Mouse (Mus musculus): Measurements from ENCODE around the gene Aunip. TPM values are rescaled to one million over a fixed set of nuclear protein-coding genes. Genes with fewer than 3 reads are reported as not detected.
"Not testable (repeated sequence)": the region's sequence is repeated elsewhere in the genome, so short reads cannot be mapped to it uniquely, and the experiment has no call there.

Aunip gene
- polyA plus RNA-seq, 1 experiment = not detected

DNA sequence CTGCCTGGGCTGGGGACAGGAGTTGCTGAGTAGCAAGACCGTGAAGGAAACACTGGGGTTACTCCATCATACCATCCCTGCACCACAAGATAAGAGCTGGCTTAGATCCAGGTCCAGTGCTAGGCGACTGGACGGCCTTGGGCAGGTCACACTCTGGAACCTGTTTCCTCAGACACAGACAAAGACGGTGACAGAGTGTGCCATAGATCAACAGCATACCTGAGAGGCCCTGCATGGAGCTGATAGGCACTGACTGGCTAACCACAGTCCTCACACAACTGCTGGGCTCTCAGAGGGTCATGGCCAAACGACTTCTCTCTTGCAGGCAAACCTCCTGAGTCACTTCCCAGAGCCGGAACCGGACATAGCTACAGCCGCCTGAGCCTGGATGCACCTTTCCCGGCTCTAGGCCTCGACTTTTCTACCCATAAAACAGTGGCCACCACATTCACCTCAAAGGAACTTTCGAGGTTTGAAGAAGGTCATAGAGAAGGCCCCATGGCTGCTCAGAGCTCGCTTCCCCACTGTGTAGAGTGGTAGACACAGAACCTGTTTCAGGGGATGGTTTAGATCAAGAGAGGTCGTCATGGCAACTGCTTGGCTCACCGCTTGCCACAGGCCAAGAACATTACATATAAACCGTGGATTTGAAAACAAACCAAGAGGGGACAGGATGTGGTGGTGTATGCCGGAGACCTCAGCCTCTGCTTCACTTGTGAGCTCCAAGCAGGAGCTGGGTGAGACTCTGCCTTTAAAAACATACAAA lies 15.8 kb upstream of the Aunip start:
- Histone ChIP-seq H3K4me1 (ENCODE audit: control insufficient read depth, insufficient read depth, low read length) (peaks cover 36% of the 10 kb centered on the region), H3K4me3 (ENCODE audit: insufficient read depth, low read depth, low read length) (no peak overlapping the region), H3K27ac (ENCODE audit: insufficient read depth, low read depth, low read length) (0 out of 2 replicates have a peak overlapping the region, but pooled peaks have one; percentile 2)
- TF ChIP-seq POLR2A (IDR thresholded peaks at IDR 0.05; ENCODE audit: insufficient read depth, low read depth, low read length) (no peak), CTCF (IDR thresholded peaks at IDR 0.05; ENCODE audit: insufficient read depth, low read depth, low read length) (no peak)
- WGBS = 71% methylated on average over 16 of the region's 16 CpGs

DNA sequence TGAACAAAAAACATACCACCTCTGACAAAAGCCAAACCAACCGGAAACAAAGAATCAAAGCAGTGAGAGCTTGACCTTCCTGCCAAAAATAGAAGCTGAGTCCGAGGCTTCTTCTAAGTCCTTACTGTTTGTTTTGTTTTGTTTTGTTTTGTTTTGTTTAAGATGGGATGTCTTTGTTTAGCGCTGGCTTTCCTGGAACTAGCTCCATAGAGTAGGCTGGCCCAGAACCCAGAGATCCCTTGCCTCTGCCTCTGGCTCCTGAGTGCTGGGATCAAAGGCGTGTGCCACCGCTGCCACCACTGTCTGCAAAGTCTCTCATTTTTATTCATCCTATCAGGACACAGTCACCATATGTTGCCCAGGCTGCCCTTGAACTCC lies 15.3 kb upstream of the Aunip start:
- peaks cover 38% of the 10 kb centered on the region for H3K4me1 ChIP-seq (ENCODE audit: control insufficient read depth, insufficient read depth, low read length)

DNA sequence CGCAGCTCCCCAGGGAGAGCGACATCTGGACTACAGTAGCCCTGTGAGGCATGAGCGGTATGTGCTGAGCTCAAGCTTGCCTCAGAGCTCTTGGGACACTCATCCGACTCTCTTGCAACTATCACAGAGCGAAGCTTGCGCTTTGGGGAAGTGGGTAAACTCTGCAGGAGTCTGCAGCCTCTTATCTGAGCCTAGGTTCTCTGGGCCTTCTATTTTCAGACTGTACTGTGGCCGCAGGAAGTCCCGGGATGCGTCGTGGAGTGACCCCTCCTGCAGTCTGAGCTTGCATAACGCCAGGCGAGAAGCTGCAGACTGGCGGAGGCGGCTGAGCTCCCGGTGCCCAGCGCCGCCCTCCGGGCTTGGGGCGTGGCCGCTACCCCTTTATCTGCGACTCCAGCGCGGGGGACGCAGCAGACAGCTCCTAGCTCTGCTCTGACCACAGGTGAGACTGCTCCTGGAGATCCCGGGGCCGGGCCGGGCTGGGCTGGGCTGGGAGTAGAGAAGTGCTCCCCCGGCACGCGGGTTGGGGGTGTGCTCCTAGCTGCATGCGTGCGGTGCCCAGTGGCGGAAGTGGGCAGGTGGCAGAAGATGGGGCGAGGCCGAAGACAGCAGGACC lies 14.1 kb upstream of the Aunip start, which contains the start of gene Paqr7:
Gene Paqr7, plus strand, starts transcription at position 103 of the 616 bp plus-strand sequence.
- Histone ChIP-seq H3K4me1 (ENCODE audit: control insufficient read depth, insufficient read depth, low read length) (peaks cover 38% of the 10 kb centered on the region), H3K27ac (ENCODE audit: insufficient read depth, low read depth, low read length) (peak within 1 kb of the TSS; percentile 64), H3K4me3 (ENCODE audit: insufficient read depth, low read depth, low read length) (peak within 1 kb of the TSS; percentile 54)
- 7% methylated on average over 35 of the region's 35 CpGs for WGBS
- TF ChIP-seq POLR2A (IDR thresholded peaks at IDR 0.05; ENCODE audit: insufficient read depth, low read depth, low read length) (no peak), CTCF (IDR thresholded peaks at IDR 0.05; ENCODE audit: insufficient read depth, low read depth, low read length) (no peak)

More for the DNA sequence above, 15.3 kb upstream of the Aunip start:
- peak overlapping the region; percentile 36; the same call in 1 of the 2 replicates for H3K27ac ChIP-seq (ENCODE audit: insufficient read depth, low read depth, low read length)
- no peak for TF ChIP-seq CTCF (IDR thresholded peaks at IDR 0.05; ENCODE audit: insufficient read depth, low read depth, low read length)
- TF ChIP-seq POLR2A (IDR thresholded peaks at IDR 0.05; ENCODE audit: insufficient read depth, low read depth, low read length) = no peak
- WGBS = 70% methylated on average over 5 of the region's 5 CpGs
- no peak overlapping the region for H3K4me3 ChIP-seq (ENCODE audit: insufficient read depth, low read depth, low read length)

DNA sequence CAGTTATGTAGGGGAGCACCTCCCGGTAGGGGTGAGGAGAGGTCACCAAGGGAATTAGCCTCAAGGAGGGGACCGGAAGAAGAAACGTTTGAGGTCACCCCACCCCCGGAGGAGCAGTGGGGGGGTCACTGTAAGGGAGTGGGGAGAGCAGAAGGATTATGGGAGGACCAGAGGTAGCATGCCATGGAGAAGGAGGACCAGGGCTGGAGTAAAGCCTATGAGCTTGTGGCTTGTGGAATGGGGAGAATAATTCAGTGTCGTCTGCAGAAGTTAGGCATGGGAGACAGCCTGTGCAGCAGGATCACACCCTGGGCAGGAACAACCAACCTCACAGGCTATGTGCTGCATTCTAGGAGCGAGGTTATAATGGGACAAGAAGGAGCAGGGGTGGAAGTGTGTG lies 13.6 kb upstream of the Aunip start:
- Histone ChIP-seq H3K27ac (ENCODE audit: insufficient read depth, low read depth, low read length) (peak overlapping the region; percentile 64), H3K4me3 (ENCODE audit: insufficient read depth, low read depth, low read length) (peak overlapping the region; percentile 54), H3K4me1 (ENCODE audit: control insufficient read depth, insufficient read depth, low read length) (peaks cover 36% of the 10 kb centered on the region)
- no peak for TF ChIP-seq POLR2A (IDR thresholded peaks at IDR 0.05; ENCODE audit: insufficient read depth, low read depth, low read length)
- TF ChIP-seq CTCF (IDR thresholded peaks at IDR 0.05; ENCODE audit: insufficient read depth, low read depth, low read length) = no peak
- WGBS = 4% methylated on average over 6 of the region's 6 CpGs

DNA sequence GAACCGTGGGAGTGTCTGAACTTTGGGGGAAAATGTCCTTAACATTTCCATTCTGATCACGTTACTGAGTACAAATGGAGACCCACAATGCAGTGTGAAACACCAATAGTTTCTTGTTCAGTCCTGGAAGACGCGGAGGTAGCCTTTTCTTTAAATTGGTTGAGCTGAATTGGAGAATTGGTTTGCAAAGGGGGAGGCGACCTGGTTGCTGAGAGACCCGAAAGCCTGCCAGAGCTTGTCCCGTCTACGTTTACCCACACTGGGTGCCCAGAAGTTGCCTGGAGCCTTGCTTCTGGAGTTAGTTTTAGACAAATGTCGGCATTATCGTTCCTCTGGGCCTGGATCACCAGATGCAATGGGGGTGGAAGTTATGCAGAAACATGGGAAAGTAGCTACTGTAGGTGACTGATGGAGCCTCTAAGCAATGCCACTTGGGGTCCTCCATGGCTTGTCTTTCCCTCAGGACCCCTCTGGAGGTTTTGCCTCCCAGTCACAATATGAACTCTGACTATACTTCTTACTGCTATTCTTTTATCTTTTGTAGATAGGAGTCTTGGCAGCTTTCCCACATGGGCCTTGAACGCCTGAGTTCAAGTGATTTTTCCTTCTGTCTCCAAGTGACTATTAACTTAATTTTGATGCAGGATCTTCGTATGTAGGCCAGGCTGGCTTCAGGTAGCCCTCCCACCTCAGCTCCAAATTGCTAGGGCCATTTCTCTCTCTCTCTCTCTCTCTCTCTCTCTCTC lies 12.6 kb upstream of the Aunip start:
- Histone ChIP-seq H3K4me3 (ENCODE audit: insufficient read depth, low read depth, low read length) (peak overlapping the region; percentile 54; the same call in 1 of the 2 replicates), H3K4me1 (ENCODE audit: control insufficient read depth, insufficient read depth, low read length) (peaks cover 36% of the 10 kb centered on the region), H3K27ac (ENCODE audit: insufficient read depth, low read depth, low read length) (peak overlapping the region; percentile 64)
- TF ChIP-seq CTCF (IDR thresholded peaks at IDR 0.05; ENCODE audit: insufficient read depth, low read depth, low read length) (no peak), POLR2A (IDR thresholded peaks at IDR 0.05; ENCODE audit: insufficient read depth, low read depth, low read length) (no peak)
- WGBS = 56% methylated on average over 12 of the region's 12 CpGs

DNA sequence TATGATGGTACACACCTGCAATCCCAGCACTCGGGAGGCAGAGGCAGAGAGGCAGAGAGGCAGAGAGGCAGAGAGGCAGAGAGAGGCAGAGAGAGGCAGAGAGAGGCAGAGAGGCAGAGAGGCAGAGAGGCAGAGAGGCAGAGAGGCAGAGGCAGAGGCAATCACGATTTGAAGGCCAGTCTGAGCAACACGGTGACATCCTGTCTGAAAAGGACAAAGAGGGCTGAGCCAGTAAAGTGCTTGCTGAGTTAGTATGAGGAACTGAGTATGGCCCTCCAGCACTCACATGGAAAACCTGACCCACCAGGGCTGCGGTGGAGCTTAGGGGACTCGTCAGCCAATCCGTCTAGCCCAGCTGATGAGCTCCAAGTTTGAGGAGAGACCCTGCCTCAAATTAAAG lies 11.8 kb upstream of the Aunip start:
- not testable (repeated sequence) for H3K27ac ChIP-seq (ENCODE audit: insufficient read depth, low read depth, low read length); H3K4me3 ChIP-seq (ENCODE audit: insufficient read depth, low read depth, low read length)
- WGBS = 78% methylated on average over 6 of the region's 6 CpGs
- peaks cover 36% of the 10 kb centered on the region for H3K4me1 ChIP-seq (ENCODE audit: control insufficient read depth, insufficient read depth, low read length)

DNA sequence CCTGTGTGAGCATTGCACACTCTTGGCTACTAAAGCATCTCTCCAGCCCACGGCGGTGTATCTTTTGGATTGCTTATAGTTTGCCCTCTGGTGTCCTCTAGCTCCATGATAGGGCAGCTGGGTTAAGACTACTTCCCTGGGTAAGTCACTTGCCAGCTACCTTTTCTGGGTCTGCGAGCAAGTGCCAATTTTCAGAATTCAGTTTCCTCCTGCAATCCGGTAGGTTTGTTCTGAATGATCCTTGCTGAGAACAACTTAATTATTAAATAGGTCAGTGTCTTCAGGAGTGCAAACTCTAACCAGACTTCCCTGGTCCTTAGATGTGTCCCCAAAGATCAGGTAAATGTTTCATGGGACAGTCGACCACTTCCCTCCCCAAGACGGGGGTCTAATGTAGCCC lies 9.7 kb upstream of the Aunip start:
- peaks cover 20% of the 10 kb centered on the region for H3K4me1 ChIP-seq (ENCODE audit: control insufficient read depth, insufficient read depth, low read length)
- no peak for TF ChIP-seq CTCF (IDR thresholded peaks at IDR 0.05; ENCODE audit: insufficient read depth, low read depth, low read length)
- TF ChIP-seq POLR2A (IDR thresholded peaks at IDR 0.05; ENCODE audit: insufficient read depth, low read depth, low read length) = no peak
- 93% methylated on average over 6 of the region's 6 CpGs for WGBS
- no peak overlapping the region for H3K27ac ChIP-seq (ENCODE audit: insufficient read depth, low read depth, low read length)
- no peak overlapping the region for H3K4me3 ChIP-seq (ENCODE audit: insufficient read depth, low read depth, low read length)

DNA sequence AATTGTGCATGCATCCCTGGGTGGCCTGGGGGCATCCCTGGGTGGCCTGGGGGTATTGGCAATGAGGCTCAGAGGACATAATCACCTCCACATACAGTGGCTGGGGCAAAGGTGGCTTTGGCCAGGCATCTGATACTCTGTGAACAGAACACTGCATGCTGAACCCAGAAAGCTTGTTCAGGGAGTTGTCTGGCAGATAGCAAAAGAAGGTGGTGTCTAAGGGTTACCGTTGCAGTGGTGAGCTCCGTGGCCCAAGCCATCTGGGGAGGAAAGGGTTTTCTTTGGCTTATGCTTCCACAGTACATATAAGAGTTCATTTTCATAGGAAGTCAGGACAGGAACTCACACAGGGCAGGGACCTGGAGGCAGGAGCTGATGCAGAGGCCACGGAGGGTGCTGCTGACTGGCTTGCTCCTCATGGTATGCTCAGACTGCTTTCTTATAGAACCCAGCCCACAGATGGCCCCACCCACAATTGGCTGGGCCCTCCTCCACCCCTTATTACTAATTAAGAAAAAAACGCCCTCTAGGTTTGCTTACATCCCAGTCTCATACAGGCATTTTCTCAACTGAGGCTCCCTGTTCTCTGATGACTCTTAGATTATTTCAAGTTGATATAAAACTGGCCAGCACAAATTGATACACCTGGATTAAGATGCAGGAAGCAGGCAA lies 7.0 kb upstream of the Aunip start:
- Histone ChIP-seq H3K4me3 (ENCODE audit: insufficient read depth, low read depth, low read length) (no peak overlapping the region), H3K4me1 (ENCODE audit: control insufficient read depth, insufficient read depth, low read length) (0 out of 2 replicates have a peak, but pooled peaks cover 3% of the 10 kb centered on the region), H3K27ac (ENCODE audit: insufficient read depth, low read depth, low read length) (no peak overlapping the region)
- 82% methylated on average over 4 of the region's 4 CpGs for WGBS
- TF ChIP-seq POLR2A (IDR thresholded peaks at IDR 0.05; ENCODE audit: insufficient read depth, low read depth, low read length) (no peak), CTCF (IDR thresholded peaks at IDR 0.05; ENCODE audit: insufficient read depth, low read depth, low read length) (no peak)
